Comparison of ENCODE assay signal across 10 mouse cellular contexts in the genomic region with DNA sequence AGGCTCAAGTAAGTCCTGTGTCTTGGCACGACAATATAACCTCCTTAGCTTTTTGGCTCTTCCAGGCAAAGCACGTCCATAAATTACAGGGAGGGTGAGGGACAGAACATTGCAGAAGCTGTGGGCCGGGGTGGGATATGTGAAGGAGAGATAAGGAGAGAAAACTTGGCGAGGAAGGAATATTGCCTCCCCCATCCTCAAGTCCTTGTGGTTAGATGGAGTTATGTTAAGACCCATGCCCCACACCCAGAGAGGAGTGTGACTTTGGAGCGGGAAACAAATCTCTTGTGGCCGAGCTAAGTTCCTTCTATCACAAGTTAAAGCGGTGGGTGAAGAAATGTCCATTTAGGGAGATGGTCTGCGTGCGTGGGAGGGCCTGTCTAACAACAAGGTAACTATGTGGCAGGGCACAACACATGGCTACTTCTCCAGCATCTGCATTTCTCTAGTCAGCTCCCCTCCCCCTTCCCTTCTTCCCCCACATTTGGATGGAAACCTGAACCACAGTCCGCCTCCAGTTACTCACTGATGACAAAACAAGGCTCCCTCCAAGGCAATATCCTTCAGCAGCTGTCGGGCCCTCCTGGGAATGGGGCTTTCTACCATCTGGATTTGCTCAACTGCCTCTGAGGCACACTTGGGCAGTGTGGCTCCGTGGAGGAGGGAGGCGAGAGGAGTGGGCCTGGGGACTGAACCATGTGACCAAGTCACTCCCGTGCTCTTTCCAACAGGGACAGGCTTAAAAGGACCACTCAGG. TPM values are rescaled to one million over a fixed set of nuclear protein-coding genes. Genes with fewer than 3 reads are reported as not detected.
A peak's percentile ranks its signal among the peaks of the same experiment; 100 is the strongest.
DNase-seq lines count a peak whose midpoint lies in the region; ATAC-seq lines count a peak whose summit lies in the region.
"Had no signal": no experiment of that assay in that cellular context is flagged by ENCODE, and none has a peak within 500 bp of the region (broad histone marks: within the 10 kb centered on the region; RNA-seq: fewer than 3 reads in every experiment).

No protein-coding gene starts in this region.

- H3K27ac ChIP-seq in kidney, embryonic 16.5 days (ENCODE audit: low read length) = peak overlapping the region; percentile 89
- peak overlapping the region; percentile 90 for H3K27ac ChIP-seq in intestine, embryonic 14.5 days (ENCODE audit: low read depth)
- no peak overlapping the region for H3K27ac ChIP-seq in neural tube, embryonic 14.5 days (ENCODE audit: low read depth, low read length)
- H3K27ac ChIP-seq in forebrain, embryonic 15.5 days (replicated peaks) = no peak overlapping the region
- H3K27ac ChIP-seq: liver, embryonic 15.5 days had no signal

- peaks cover 7% of the 10 kb centered on the region; the same call in 1 of the 2 replicates for H3K9me3 ChIP-seq in kidney, embryonic 16.5 days (ENCODE audit: low read length)
- 0 out of 2 replicates have a peak, but pooled peaks cover 4% of the 10 kb centered on the region for H3K9me3 ChIP-seq in intestine, embryonic 14.5 days (ENCODE audit: control insufficient read depth, low read length)
- H3K9me3 ChIP-seq in neural tube, embryonic 14.5 days (ENCODE audit: control insufficient read depth, low read length) = no peaks in the 10 kb centered on the region
- H3K9me3 ChIP-seq in forebrain, embryonic 15.5 days = no peaks in the 10 kb centered on the region
- H3K9me3 ChIP-seq: liver, embryonic 15.5 days had no signal

- no peaks in the 10 kb centered on the region for H3K36me3 ChIP-seq in kidney, embryonic 16.5 days (ENCODE audit: insufficient read depth, low read length)
- no peaks in the 10 kb centered on the region for H3K36me3 ChIP-seq in intestine, embryonic 14.5 days (ENCODE audit: control insufficient read depth, insufficient read depth, low read length)
- H3K36me3 ChIP-seq in neural tube, embryonic 14.5 days (ENCODE audit: control insufficient read depth, insufficient read depth, low read length) = no peaks in the 10 kb centered on the region
- no peaks in the 10 kb centered on the region for H3K36me3 ChIP-seq in forebrain, embryonic 15.5 days
- H3K36me3 ChIP-seq: liver, embryonic 15.5 days had no signal

- no peak for DNase-seq in kidney, adult 18-20 months
- peak; percentile 96 for DNase-seq in forelimb bud, embryonic 11.5 days (ENCODE audit: low read depth, low spot score)
- DNase-seq in intestine, embryonic 14.5 days (ENCODE audit: low spot score) = peak; percentile 77
- no peak for DNase-seq in spleen, adult 12 weeks (ENCODE audit: low spot score)
- no peak for DNase-seq in cerebellum, adult 18-20 months

- WGBS in kidney, embryonic 16.5 days = 19% methylated on average over 14 of the region's 14 CpGs
- WGBS in intestine, embryonic 14.5 days = 28% methylated on average over 14 of the region's 14 CpGs
- 57% methylated on average over 14 of the region's 14 CpGs for WGBS in neural tube, embryonic 14.5 days
- whole genome bisulfite sequencing in forebrain, embryonic 15.5 days = 80% methylated on average over 14 of the region's 14 CpGs

- H3K4me3 ChIP-seq in kidney, embryonic 16.5 days (ENCODE audit: low read length) = no peak overlapping the region
- no peak overlapping the region for H3K4me3 ChIP-seq in intestine, embryonic 14.5 days (ENCODE audit: low read depth, low read length)
- no peak overlapping the region for H3K4me3 ChIP-seq in neural tube, embryonic 14.5 days (ENCODE audit: low read depth, low read length)
- H3K4me3 ChIP-seq in forebrain, embryonic 15.5 days = no peak overlapping the region
- H3K4me3 ChIP-seq: liver, embryonic 15.5 days had no signal

- H3K27me3 ChIP-seq in kidney, embryonic 16.5 days (ENCODE audit: insufficient read depth, low read length) = no peaks in the 10 kb centered on the region
- H3K27me3 ChIP-seq in intestine, embryonic 14.5 days (replicated peaks; ENCODE audit: control insufficient read depth, insufficient read depth, low read length) = no peaks in the 10 kb centered on the region
- no peaks in the 10 kb centered on the region for H3K27me3 ChIP-seq in neural tube, embryonic 14.5 days (ENCODE audit: control insufficient read depth, insufficient read depth, low read length)
- no peaks in the 10 kb centered on the region for H3K27me3 ChIP-seq in forebrain, embryonic 15.5 days
- H3K27me3 ChIP-seq: liver, embryonic 15.5 days; Patski had no signal

- H3K9ac ChIP-seq in kidney, embryonic 16.5 days (replicated peaks; ENCODE audit: low read length) = no peak overlapping the region
- H3K9ac ChIP-seq in intestine, embryonic 14.5 days (ENCODE audit: low read length) = no peak overlapping the region
- H3K9ac ChIP-seq in neural tube, embryonic 14.5 days (replicated peaks; ENCODE audit: low read depth, low read length) = no peak overlapping the region
- H3K9ac ChIP-seq in forebrain, embryonic 15.5 days (replicated peaks) = no peak overlapping the region
- H3K9ac ChIP-seq: liver, embryonic 15.5 days had no signal

- H3K4me1 ChIP-seq in kidney, embryonic 16.5 days (ENCODE audit: insufficient read depth, low read length) = peaks cover 34% of the 10 kb centered on the region
- peaks cover 41% of the 10 kb centered on the region for H3K4me1 ChIP-seq in intestine, embryonic 14.5 days (replicated peaks; ENCODE audit: control insufficient read depth, insufficient read depth, low read length)
- H3K4me1 ChIP-seq in neural tube, embryonic 14.5 days (ENCODE audit: control insufficient read depth, insufficient read depth, low read length) = 0 out of 2 replicates have a peak, but pooled peaks cover 8% of the 10 kb centered on the region
- H3K4me1 ChIP-seq in forebrain, embryonic 15.5 days = no peaks in the 10 kb centered on the region
- H3K4me1 ChIP-seq: liver, embryonic 15.5 days had no signal

- ATAC-seq in kidney, embryonic 16.5 days (ENCODE audit: low FRiP score, low TSS enrichment) = peak; percentile 97
- peak; percentile 88 for ATAC-seq in intestine, embryonic 14.5 days (replicated peaks; ENCODE audit: low FRiP score, low TSS enrichment, low read depth)
- peak; percentile 76; the same call in 1 of the 2 replicates for ATAC-seq in neural tube, embryonic 14.5 days (ENCODE audit: low read depth)
- ATAC-seq in forebrain, embryonic 15.5 days (replicated peaks) = no peak
- ATAC-seq: Patski had no signal

- H3K4me2 ChIP-seq in kidney, embryonic 16.5 days (replicated peaks; ENCODE audit: low read depth, low read length) = no peak overlapping the region
- H3K4me2 ChIP-seq in intestine, embryonic 14.5 days (ENCODE audit: low read length) = peak overlapping the region; percentile 25; the same call in 1 of the 2 replicates
- H3K4me2 ChIP-seq in neural tube, embryonic 14.5 days (ENCODE audit: low read depth, low read length) = no peak overlapping the region
- no peak overlapping the region for H3K4me2 ChIP-seq in forebrain, embryonic 15.5 days (replicated peaks)
- H3K4me2 ChIP-seq: liver, embryonic 15.5 days had no signal

RNA-seq across cellular contexts. Expression of a gene that starts 56.7 kb away (rescaled TPM):
- 13.2 and 13.5 TPM in 2 replicates for polyA plus RNA-seq in kidney, embryonic 16.5 days (2015; fragmentation: Nextera tagmentation; extraction: Ambion mirVana)
- polyA plus RNA-seq in intestine, embryonic 14.5 days (2014; fragmentation: Nextera tagmentation; extraction: Ambion mirVana) = 29.6 and 34.4 TPM in 2 replicates
- 0.85 and 1.5 TPM in 2 replicates for polyA plus RNA-seq in neural tube, embryonic 14.5 days (2014; fragmentation: Nextera tagmentation; extraction: Ambion mirVana)
- 0.75 and 1.1 TPM in 2 replicates for polyA plus RNA-seq in forebrain, embryonic 15.5 days (2015; fragmentation: Nextera tagmentation; extraction: Ambion mirVana)

Comparison
In these comparisons a context has a peak if more than half of its experiments do, and no peak if none do; other contexts are left out.
1. H3K27ac ChIP-seq: peak in kidney, embryonic 16.5 days (single experiment) and intestine, embryonic 14.5 days (single experiment); none in neural tube, embryonic 14.5 days (single experiment) and forebrain, embryonic 15.5 days (single experiment).
2. DNase-seq: peak in forelimb bud, embryonic 11.5 days (single experiment) and intestine, embryonic 14.5 days (single experiment); none in kidney, adult 18-20 months (single experiment), spleen, adult 12 weeks (single experiment) and cerebellum, adult 18-20 months (0 of 2).